Mouse (Mus musculus) ES-E14 (cell line): ENCODE results near the gene Sema6d. TPM values are rescaled to one million over a fixed set of nuclear protein-coding genes. Genes with fewer than 3 reads are reported as not detected.

Source experiments
- DNase-seq: peaks from one replicate; pipeline ENCODE4 v3.0.0-alpha.2; 2013; ENCODE audit warnings: low read depth, low spot score
- H3K27ac ChIP-seq: 2 replicates; pipeline ENCODE4 v1.5.1; 2012; ENCODE audit warnings: low read depth, mild to moderate bottlenecking, low read length, moderate library complexity, mixed read lengths; ENCODE audit not compliant: poor library complexity, insufficient read depth, severe bottlenecking
- H3K36me3 ChIP-seq: 2 replicates; pipeline ENCODE4 v1.6.1; 2012; ENCODE audit warnings: mild to moderate bottlenecking, low read length, moderate library complexity, mixed read lengths; ENCODE audit not compliant: control insufficient read depth, poor library complexity, insufficient read depth, severe bottlenecking
- H3K4me1 ChIP-seq, 2 experiments: fragments of 150-350 bp in 1 of 2; sonication (generic) in 1 of 2; 2 replicates each; pipeline ENCODE4 v1.6.1; 2012; ENCODE audit warnings: low read length in 2 of 2, mild to moderate bottlenecking in 1 of 2, mixed read lengths in 1 of 2; ENCODE audit not compliant: control insufficient read depth in 2 of 2, insufficient read depth in 2 of 2, poor library complexity in 1 of 2
- H3K4me3 ChIP-seq, 2 experiments: fragments of 150-350 bp in 1 of 2; sonication (generic) in 1 of 2; 2 replicates each; pipeline ENCODE4 v1.5.1; 2012; ENCODE audit warnings: low read length in 2 of 2, low read depth in 1 of 2, mild to moderate bottlenecking in 1 of 2, mixed read lengths in 1 of 2; ENCODE audit not compliant: insufficient read depth in 1 of 2, poor library complexity in 1 of 2, severe bottlenecking in 1 of 2
- H3K9ac ChIP-seq: 2 replicates; pipeline ENCODE4 v1.6.1; 2012; ENCODE audit warnings: low read depth, mild to moderate bottlenecking, low read length, mixed read lengths; ENCODE audit not compliant: poor library complexity, insufficient read depth, severe bottlenecking
- H3K9me3 ChIP-seq: fragments of 150-350 bp; sonication (generic); 2 replicates; pipeline ENCODE4 v1.6.1; 2012; ENCODE audit warnings: low read depth, mild to moderate bottlenecking, low read length; ENCODE audit not compliant: control insufficient read depth, insufficient read depth
- CHD2 ChIP-seq: IDR thresholded peaks from 2 replicates; pipeline ENCODE4 v1.6.1; 2014; ENCODE audit warnings: mild to moderate bottlenecking, low read depth, low read length, inconsistent platforms
- HCFC1 ChIP-seq: IDR thresholded peaks from 2 replicates; pipeline ENCODE4 v1.6.1; 2012; ENCODE audit warnings: low read length, inconsistent platforms, borderline replicate concordance; ENCODE audit not compliant: insufficient read depth
- MAFK ChIP-seq: IDR thresholded peaks from 2 replicates; pipeline ENCODE4 v1.6.1; 2014; ENCODE audit warnings: mild to moderate bottlenecking, low read depth, low read length, inconsistent platforms; ENCODE audit not compliant: insufficient read depth
- ZC3H11A ChIP-seq: IDR thresholded peaks from 2 replicates; pipeline ENCODE4 v1.6.1; 2012; ENCODE audit warnings: low read depth, mild to moderate bottlenecking, inconsistent platforms, low read length, borderline replicate concordance
- ZNF384 ChIP-seq: IDR thresholded peaks from 2 replicates; pipeline ENCODE4 v1.6.1; 2012; ENCODE audit warnings: low read depth, low read length, inconsistent platforms
- in situ Hi-C, 2 experiments: fragments of 600-800 bp; cut with MboI; formaldehyde crosslinking; loops; one replicate each; pipeline ENCODE4 v1.15.1; 2025; ENCODE audit warnings: low sequenced_read_pairs in 2 of 2, inconsistent platforms in 1 of 2; ENCODE audit not compliant: unreplicated experiment in 2 of 2
- total RNA-seq: library from RNA; depleted of rRNA; stranded (reverse); fragments of 300-350 nt; gene quantifications from 2 replicates; pipeline ENCODE4 v1.2.3, GENCODE M21; 2012

Gene Sema6d
- total RNA-seq, 1 experiment, result 0.54 TPM

DNA sequence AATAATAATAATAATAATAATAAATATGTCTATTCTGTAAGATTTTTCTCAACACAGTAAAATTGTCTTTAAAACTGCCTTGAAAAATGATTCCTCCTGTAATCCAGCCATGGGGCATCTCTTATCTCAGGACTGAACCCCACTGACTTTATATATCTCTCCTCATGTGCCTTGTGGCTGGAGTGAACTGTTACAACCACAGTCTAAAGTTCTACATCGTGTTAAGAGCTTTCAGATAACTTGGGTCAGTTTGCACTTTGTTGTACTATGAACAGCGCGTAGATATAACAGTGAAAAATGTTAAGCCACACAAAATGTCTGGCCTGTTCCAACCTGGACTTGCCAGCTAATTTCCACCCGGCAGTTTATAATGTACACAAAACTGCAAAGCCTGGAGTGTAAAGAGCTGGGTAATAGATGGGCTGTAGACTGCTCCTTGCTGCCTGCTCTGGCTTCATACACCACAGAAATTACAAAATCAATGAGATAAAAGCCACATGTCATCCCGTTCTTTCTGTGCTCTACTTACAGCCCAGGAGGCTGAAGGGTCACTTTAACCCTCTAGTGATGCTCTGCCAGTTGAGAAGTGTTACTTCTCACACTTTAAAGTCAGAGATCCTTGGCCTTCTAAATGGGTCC, 467.2 kb downstream of the Sema6d start:
- Histone ChIP-seq H3K4me3 (no peak overlapping the region), H3K36me3 (no peaks in the 10 kb centered on the region), H3K4me1 (no peaks in the 10 kb centered on the region), H3K9ac (no peak overlapping the region), H3K27ac (no peak overlapping the region), H3K9me3 (no peaks in the 10 kb centered on the region)
- TF ChIP-seq MAFK, result no peak
- TF ChIP-seq HCFC1, result no peak
- no peak for TF ChIP-seq ZC3H11A
- TF ChIP-seq CHD2, result no peak
- DNase-seq, result no peak
- in situ Hi-C loops, result no loop called here

DNA sequence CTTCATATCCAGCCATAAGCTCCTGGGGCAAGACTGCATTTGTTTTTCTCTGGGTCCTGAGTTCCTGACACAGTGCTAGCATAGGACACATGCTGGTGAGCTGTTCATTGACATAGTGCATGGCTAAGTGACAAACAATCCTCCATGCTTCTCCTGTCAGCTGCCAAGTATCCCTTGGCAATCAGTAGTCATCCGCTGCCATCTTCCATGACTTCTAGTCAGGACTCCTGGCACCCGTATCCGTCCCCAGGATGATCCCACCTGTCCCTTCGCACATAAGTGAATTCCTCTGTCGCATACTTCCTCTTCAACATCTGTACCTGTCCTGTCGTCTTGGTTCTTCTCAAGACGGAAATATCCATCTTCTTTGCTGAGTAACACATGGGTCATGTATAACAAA, 468.3 kb downstream of the Sema6d start:
- TF ChIP-seq ZC3H11A (no peak), MAFK (no peak), ZNF384 (no peak), HCFC1 (no peak), CHD2 (no peak)
- no peak for DNase-seq
- Histone ChIP-seq H3K4me3 (no peak overlapping the region), H3K36me3 (no peaks in the 10 kb centered on the region), H3K9me3 (no peaks in the 10 kb centered on the region), H3K27ac (no peak overlapping the region), H3K9ac (no peak overlapping the region), H3K4me1 (no peaks in the 10 kb centered on the region)
- in situ Hi-C loops, result no loop called here

DNA sequence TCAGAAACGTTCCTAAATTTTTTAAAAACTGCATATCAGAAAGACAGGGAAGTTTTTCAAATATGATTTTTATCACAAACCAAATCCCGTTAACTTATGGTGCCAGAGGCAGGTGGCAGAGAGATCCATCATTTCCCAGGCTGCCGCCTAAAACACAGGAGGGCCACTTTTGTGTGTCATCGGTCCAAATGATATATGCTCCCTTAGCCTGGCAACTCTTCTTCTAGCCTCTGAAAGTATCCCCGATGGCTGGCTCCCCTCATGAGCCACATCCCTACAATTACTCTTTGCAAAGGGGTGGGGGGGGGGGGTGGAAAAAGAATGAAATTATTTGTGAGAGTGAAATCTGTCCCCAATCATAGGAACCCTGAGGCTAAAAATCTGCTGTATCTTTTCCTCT, 471.9 kb downstream of the Sema6d start:
- Histone ChIP-seq H3K27ac (no peak overlapping the region), H3K36me3 (no peaks in the 10 kb centered on the region), H3K4me3 (no peak overlapping the region), H3K4me1 (no peaks in the 10 kb centered on the region), H3K9me3 (no peaks in the 10 kb centered on the region), H3K9ac (no peak overlapping the region)
- no peak for DNase-seq
- in situ Hi-C loops, result no loop called here
- TF ChIP-seq ZC3H11A (no peak), ZNF384 (no peak), CHD2 (no peak), MAFK (no peak), HCFC1 (no peak)

DNA sequence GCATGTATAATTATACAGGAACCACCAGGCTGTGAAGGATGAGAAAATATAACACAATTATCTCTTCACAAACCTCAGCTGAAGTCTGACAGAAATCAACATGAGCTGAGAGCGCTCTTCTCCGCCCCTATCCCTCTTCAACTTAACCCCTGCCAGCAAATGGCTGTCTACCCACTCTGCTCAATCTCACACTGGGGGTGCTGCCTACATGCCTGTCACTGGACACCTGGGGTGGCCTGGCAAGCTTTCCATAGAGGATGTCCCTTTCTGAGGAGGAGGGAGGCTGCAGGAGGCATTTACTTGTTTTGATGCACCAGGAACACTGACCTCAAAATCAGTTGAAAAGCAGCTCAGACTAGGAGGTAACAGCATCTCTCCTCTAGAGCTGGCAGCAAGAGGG, 472.3 kb downstream of the Sema6d start:
- Histone ChIP-seq H3K36me3 (no peaks in the 10 kb centered on the region), H3K9ac (no peak overlapping the region), H3K4me1 (no peaks in the 10 kb centered on the region), H3K4me3 (no peak overlapping the region), H3K27ac (no peak overlapping the region), H3K9me3 (no peaks in the 10 kb centered on the region)
- TF ChIP-seq CHD2 (no peak), ZC3H11A (no peak), ZNF384 (no peak), MAFK (no peak), HCFC1 (no peak)
- in situ Hi-C loops, result no loop called here
- no peak for DNase-seq

DNA sequence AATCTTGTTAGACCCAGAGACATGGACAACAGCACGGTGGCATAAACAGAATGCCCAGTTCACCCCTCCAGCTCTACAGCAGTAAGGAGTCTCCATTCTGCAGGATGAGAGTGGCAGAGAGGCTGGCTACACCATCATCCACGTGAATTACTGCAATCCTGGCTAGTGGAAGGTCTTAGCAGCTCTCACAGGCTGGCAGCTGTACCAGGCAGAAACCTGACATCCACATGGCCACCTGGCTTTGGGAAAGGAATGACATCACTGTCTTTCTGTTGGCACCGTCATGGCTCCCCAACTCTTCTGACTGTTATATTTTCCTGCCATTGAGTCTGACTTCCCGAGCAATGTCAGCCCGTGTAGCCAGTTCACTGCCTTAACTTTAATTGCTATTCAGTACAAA, 474.0 kb downstream of the Sema6d start:
- no peaks in the 10 kb centered on the region for H3K4me1 ChIP-seq
- no peak overlapping the region for H3K9ac ChIP-seq
- no peak overlapping the region for H3K27ac ChIP-seq
- DNase-seq, result no peak
- no peak for TF ChIP-seq CHD2
- TF ChIP-seq ZC3H11A, result no peak
- no peak for TF ChIP-seq MAFK
- TF ChIP-seq HCFC1, result no peak
- no peak for TF ChIP-seq ZNF384
- no peaks in the 10 kb centered on the region for H3K9me3 ChIP-seq
- no peak overlapping the region for H3K4me3 ChIP-seq
- in situ Hi-C loops, result no loop called here
- no peaks in the 10 kb centered on the region for H3K36me3 ChIP-seq
